Comparison of ENCODE assay signal across 17 mouse cellular contexts in genomic region chr9:29227747-29228146, GRCm38 (mm10).
"Had no signal": no experiment of that assay in that cellular context is flagged by ENCODE, and none has a peak within 500 bp of the region (broad histone marks: within the 10 kb centered on the region; RNA-seq: fewer than 3 reads in every experiment).

No protein-coding gene starts in this region.

- DNase-seq: lung, adult 18-20 months; lung, embryonic 14.5 days; lung, postnatal 10 days; lung, postnatal 4 days; midbrain, embryonic 14.5 days; retina, postnatal 1 day; right cerebral cortex, adult 18-20 months; right cerebral cortex, postnatal 25 days; right cerebral cortex, postnatal 4 days; spleen, adult 18-20 months; thymus, adult 18-20 months; thymus, postnatal 14 days; thymus, postnatal 36 days had no signal

- H3K4me3 ChIP-seq: midbrain, embryonic 12.5 days; myocyte; neural tube, embryonic 13.5 days; neural tube, embryonic 15.5 days had no signal

- H3K27me3 ChIP-seq: neural tube, embryonic 13.5 days; neural tube, embryonic 15.5 days had no signal

- H3K27ac ChIP-seq: midbrain, embryonic 12.5 days; neural tube, embryonic 13.5 days; neural tube, embryonic 15.5 days had no signal
